ENCODE assay signal across 20 mouse cellular contexts in genomic region chr3:104293869-104294268, GRCm38 (mm10).
"Had no signal": no experiment of that assay in that cellular context is flagged by ENCODE, and none has a peak within 500 bp of the region (broad histone marks: within the 10 kb centered on the region; RNA-seq: fewer than 3 reads in every experiment).

No protein-coding gene starts in this region.

- H3K27ac ChIP-seq: limb, embryonic 10.5 days; limb, embryonic 13.5 days; liver, embryonic 12.5 days; liver, embryonic 15.5 days; lung, embryonic 15.5 days; midbrain, embryonic 13.5 days; stomach, postnatal 0 days had no signal

- H3K27me3 ChIP-seq: limb, embryonic 13.5 days; liver, embryonic 12.5 days; liver, embryonic 15.5 days; lung, embryonic 15.5 days; midbrain, embryonic 13.5 days had no signal

- H3K9ac ChIP-seq: limb, embryonic 13.5 days; liver, embryonic 12.5 days; liver, embryonic 15.5 days; lung, embryonic 15.5 days; midbrain, embryonic 13.5 days had no signal

- H3K9me3 ChIP-seq: limb, embryonic 10.5 days; limb, embryonic 13.5 days; liver, embryonic 12.5 days; liver, embryonic 15.5 days; lung, embryonic 15.5 days; midbrain, embryonic 13.5 days had no signal

- H3K36me3 ChIP-seq: limb, embryonic 10.5 days; limb, embryonic 13.5 days; liver, embryonic 12.5 days; liver, embryonic 15.5 days; lung, embryonic 15.5 days; midbrain, embryonic 13.5 days had no signal

- DNase-seq: kidney, postnatal 10 days; kidney, postnatal 4 days; liver; lung, adult 18-20 months; lung, postnatal 10 days; lung, postnatal 36 days; right cerebral cortex, adult 18-20 months; right cerebral cortex, postnatal 14 days; right cerebral cortex, postnatal 4 days; thymus, adult 2 months; thymus, postnatal 14 days; thymus, postnatal 4 days had no signal

- H3K4me1 ChIP-seq: liver, embryonic 12.5 days; liver, embryonic 15.5 days had no signal

- ATAC-seq: inflammation-experienced regulatory T-cells, adult 6 months; liver, embryonic 12.5 days; midbrain, embryonic 13.5 days had no signal

- H3K4me2 ChIP-seq: limb, embryonic 13.5 days; liver, embryonic 12.5 days; liver, embryonic 15.5 days; lung, embryonic 15.5 days; midbrain, embryonic 13.5 days had no signal

- H3K4me3 ChIP-seq: limb, embryonic 10.5 days; limb, embryonic 13.5 days; liver, embryonic 12.5 days; liver, embryonic 15.5 days; lung, embryonic 15.5 days; midbrain, embryonic 13.5 days had no signal
